Comparison of ENCODE assay signal across 25 mouse cellular contexts in the genomic region with DNA sequence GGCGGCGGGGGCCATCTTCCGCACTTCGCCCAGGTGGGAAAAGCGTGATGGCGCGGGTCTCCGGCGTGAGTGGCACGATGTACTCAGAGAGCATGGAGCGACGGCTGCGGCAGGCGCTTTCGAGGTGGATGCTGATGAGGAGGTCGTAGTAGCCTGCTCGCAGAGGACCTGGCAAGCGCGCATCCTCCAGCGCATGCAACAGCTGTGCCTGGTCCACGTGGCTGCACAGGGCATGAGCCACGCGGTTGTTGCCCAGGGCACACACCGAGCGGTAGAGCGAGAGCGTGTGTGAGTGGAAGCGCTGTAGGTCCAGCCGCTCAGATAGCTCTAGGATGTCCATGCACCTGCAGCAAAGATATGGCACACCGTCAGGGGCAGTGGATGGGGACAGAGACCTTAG. TPM values are rescaled to one million over a fixed set of nuclear protein-coding genes. Genes with fewer than 3 reads are reported as not detected.
DNase-seq lines count a peak whose midpoint lies in the region; ATAC-seq and TF ChIP-seq lines count a peak whose summit lies in the region.
"Had no signal": no experiment of that assay in that cellular context is flagged by ENCODE, and none has a peak within 500 bp of the region (broad histone marks: within the 10 kb centered on the region; RNA-seq: fewer than 3 reads in every experiment).

No protein-coding gene starts in this region.

- WGBS in kidney, embryonic 14.5 days = 92% methylated on average over 30 of the region's 30 CpGs

- no peak overlapping the region for H3ac ChIP-seq in myocyte (ENCODE audit: control insufficient read depth, insufficient read length)

- H3K4me2 ChIP-seq in myocyte (ENCODE audit: low read depth) = no peak overlapping the region
- H3K4me2 ChIP-seq in kidney, embryonic 14.5 days (replicated peaks; ENCODE audit: low read depth, low read length) = no peak overlapping the region
- H3K4me2 ChIP-seq: embryonic facial prominence, embryonic 12.5 days; embryonic facial prominence, embryonic 15.5 days; heart, embryonic 11.5 days; hindbrain, embryonic 12.5 days; hindbrain, embryonic 15.5 days had no signal

- peaks cover 60% of the 10 kb centered on the region for H3K27me3 ChIP-seq in megakaryocyte, embryonic 14.5 days (replicated peaks)
- H3K27me3 ChIP-seq in myocyte (ENCODE audit: control insufficient read depth, insufficient read depth, insufficient read length) = no peaks in the 10 kb centered on the region
- H3K27me3 ChIP-seq in kidney, embryonic 14.5 days (ENCODE audit: control insufficient read depth, insufficient read depth, low read length) = no peaks in the 10 kb centered on the region
- H3K27me3 ChIP-seq: embryonic facial prominence, embryonic 12.5 days; embryonic facial prominence, embryonic 15.5 days; hindbrain, embryonic 15.5 days had no signal

- ATAC-seq in megakaryocyte, adult 5-6 weeks (ENCODE audit: poor library complexity, severe bottlenecking) = no peak
- no peak for ATAC-seq in granulocyte monocyte progenitor cell, adult 5-6 weeks (replicated peaks; ENCODE audit: poor library complexity, severe bottlenecking)
- ATAC-seq in kidney, embryonic 14.5 days (ENCODE audit: low FRiP score, low TSS enrichment) = no peak
- ATAC-seq: CD4-positive, CD25-positive, alpha-beta regulatory T cell, adult 4 months; forebrain, embryonic 14.5 days; forebrain, postnatal 0 days; Patski had no signal

- TF ChIP-seq POLR2A in myocyte (IDR thresholded peaks at IDR 0.05; ENCODE audit: insufficient read length, low read depth) = no peak

- no peaks in the 10 kb centered on the region for H3K9me3 ChIP-seq in megakaryocyte, embryonic 14.5 days
- no peaks in the 10 kb centered on the region for H3K9me3 ChIP-seq in kidney, embryonic 14.5 days (ENCODE audit: control insufficient read depth, low read length)
- H3K9me3 ChIP-seq: embryonic facial prominence, embryonic 12.5 days; embryonic facial prominence, embryonic 15.5 days; hindbrain, embryonic 12.5 days; hindbrain, embryonic 15.5 days had no signal

- no peaks in the 10 kb centered on the region for H3K36me3 ChIP-seq in megakaryocyte, embryonic 14.5 days (replicated peaks; ENCODE audit: low read length)
- H3K36me3 ChIP-seq in myocyte (ENCODE audit: control insufficient read depth, insufficient read depth) = peaks cover 14% of the 10 kb centered on the region
- H3K36me3 ChIP-seq in kidney, embryonic 14.5 days (ENCODE audit: control insufficient read depth, insufficient read depth, low read length) = no peaks in the 10 kb centered on the region
- H3K36me3 ChIP-seq: embryonic facial prominence, embryonic 12.5 days; embryonic facial prominence, embryonic 15.5 days; hindbrain, embryonic 12.5 days; hindbrain, embryonic 15.5 days had no signal

- peak; percentile 30 for DNase-seq in ES-CJ7 (ENCODE audit: low read depth, low spot score)
- DNase-seq: adrenal gland, adult 2 months; adrenal gland, postnatal 14 days; cerebellum, adult 11 months; cerebellum, adult 2 months; cerebellum, adult 9-11 months; cerebellum, postnatal 25 days; forebrain, postnatal 0 days; gastrocnemius, postnatal 10 days; gastrocnemius, postnatal 36 days; heart, adult 11 months had no signal

- no peak overlapping the region for H3K9ac ChIP-seq in kidney, embryonic 14.5 days (ENCODE audit: low read depth, low read length)
- H3K9ac ChIP-seq: embryonic facial prominence, embryonic 12.5 days; embryonic facial prominence, embryonic 15.5 days; forebrain, postnatal 0 days; hindbrain, embryonic 12.5 days; hindbrain, embryonic 15.5 days had no signal

- peak overlapping the region; percentile 40 for H3K4me3 ChIP-seq in megakaryocyte, embryonic 14.5 days (replicated peaks)
- H3K4me3 ChIP-seq in myocyte = no peak overlapping the region
- H3K4me3 ChIP-seq in kidney, embryonic 14.5 days (ENCODE audit: low read length) = no peak overlapping the region
- H3K4me3 ChIP-seq: embryonic facial prominence, embryonic 12.5 days; embryonic facial prominence, embryonic 15.5 days; hindbrain, embryonic 12.5 days; hindbrain, embryonic 15.5 days had no signal

- H3K79me2 ChIP-seq in myocyte (ENCODE audit: control insufficient read depth, insufficient read depth) = no peaks in the 10 kb centered on the region

- no peaks in the 10 kb centered on the region for H3K4me1 ChIP-seq in megakaryocyte, embryonic 14.5 days
- no peaks in the 10 kb centered on the region for H3K4me1 ChIP-seq in kidney, embryonic 14.5 days (ENCODE audit: control insufficient read depth, insufficient read depth, low read length)
- H3K4me1 ChIP-seq: embryonic facial prominence, embryonic 12.5 days; embryonic facial prominence, embryonic 15.5 days; hindbrain, embryonic 12.5 days; hindbrain, embryonic 15.5 days had no signal

- H3K27ac ChIP-seq in kidney, embryonic 14.5 days (ENCODE audit: low read depth, low read length) = no peak overlapping the region
- H3K27ac ChIP-seq: embryonic facial prominence, embryonic 12.5 days; embryonic facial prominence, embryonic 15.5 days; hindbrain, embryonic 12.5 days; hindbrain, embryonic 15.5 days had no signal

TF ChIP-seq in myocyte, 11 proteins besides CTCF, POLR2A, EP300 and RAD21:
- TF ChIP-seq POLR2AphosphoS2 (IDR thresholded peaks at IDR 0.05; ENCODE audit: insufficient read length, low read depth) (peak; percentile 25), CEBPB (IDR thresholded peaks at IDR 0.05; ENCODE audit: insufficient read depth, poor library complexity, severe bottlenecking) (no peak)

RNA-seq across cellular contexts. Expression of gene Ryr1, which starts 39.0 kb away (rescaled TPM):
- polyA plus RNA-seq in megakaryocyte, embryonic 14.5 days (2012; ENCODE audit: insufficient read depth, low replicate concordance) = 0.12 TPM in 1 of 2 replicates, not detected in the other
- total RNA-seq in megakaryocyte, adult 5-6 weeks (2015) = 0.52 and 0.78 TPM in 2 replicates
- total RNA-seq in megakaryocyte, adult 5-6 weeks (2017) = 0.69 and 0.92 TPM in 2 replicates
- polyA plus RNA-seq in myocyte (2012; fragmentation: generic; extraction: Trizol) = 73.1 TPM
- 4.7 TPM in 1 of 2 replicates, not detected in the other for total RNA-seq in granulocyte monocyte progenitor cell, adult 5-6 weeks (2014; fragmentation: Nextera tagmentation)
- 0.69 TPM in 1 of 2 replicates, not detected in the other for total RNA-seq in granulocyte monocyte progenitor cell, adult 5-6 weeks (2017)
- 1.1 TPM in 2 replicates for polyA plus RNA-seq in kidney, embryonic 14.5 days (2014; fragmentation: Nextera tagmentation; extraction: Ambion mirVana)
- total RNA-seq: heart, postnatal 25 days had no signal
- polyA plus RNA-seq: adrenal gland, adult 2 months had no signal

RNA-seq across cellular contexts. Expression of gene Rasgrp4, which starts 48.7 kb away (rescaled TPM):
- 1.9 and 7.5 TPM in 2 replicates for polyA plus RNA-seq in megakaryocyte, embryonic 14.5 days (2012; ENCODE audit: insufficient read depth, low replicate concordance)
- total RNA-seq in megakaryocyte, adult 5-6 weeks (2015) = 75.1 and 80.4 TPM in 2 replicates
- 25.6 and 58.0 TPM in 2 replicates for total RNA-seq in megakaryocyte, adult 5-6 weeks (2017)
- polyA plus RNA-seq in myocyte (2012; fragmentation: generic; extraction: Trizol) = 0.01 TPM
- 0.51 and 6.3 TPM in 2 replicates for total RNA-seq in granulocyte monocyte progenitor cell, adult 5-6 weeks (2014; fragmentation: Nextera tagmentation)
- 0.43 and 1.2 TPM in 2 replicates for total RNA-seq in granulocyte monocyte progenitor cell, adult 5-6 weeks (2017)
- 0.68 and 1.1 TPM in 2 replicates for polyA plus RNA-seq in kidney, embryonic 14.5 days (2014; fragmentation: Nextera tagmentation; extraction: Ambion mirVana)

Comparison
In these comparisons a context has a peak if more than half of its experiments do, and no peak if none do; other contexts are left out.
1. RNA of gene Ryr1, which starts 39.0 kb away (polyA plus RNA-seq): 73.1 TPM in myocyte (single experiment); 1.1 TPM in kidney, embryonic 14.5 days and 0.12 TPM in megakaryocyte, embryonic 14.5 days; every median in the first group is over 10 times any median in the second.